Mouse (Mus musculus) gastrocnemius, postnatal 25 days (tissue): ENCODE data around the gene Slc35d3. TPM values are rescaled to one million over a fixed set of nuclear protein-coding genes. Genes with fewer than 3 reads are reported as not detected.

Experiments
- DNase-seq: peaks from one replicate; pipeline ENCODE4 v3.0.0; 2022
- total RNA-seq, 2 experiments: library from RNA; stranded (reverse); gene quantifications; 1 replicate in 1 of 2; 2 replicates in 1 of 2; pipeline ENCODE4 v1.2.3; 2021

Gene Slc35d3
- total RNA-seq, 2 experiments from 2014 or later: not detected

DNA sequence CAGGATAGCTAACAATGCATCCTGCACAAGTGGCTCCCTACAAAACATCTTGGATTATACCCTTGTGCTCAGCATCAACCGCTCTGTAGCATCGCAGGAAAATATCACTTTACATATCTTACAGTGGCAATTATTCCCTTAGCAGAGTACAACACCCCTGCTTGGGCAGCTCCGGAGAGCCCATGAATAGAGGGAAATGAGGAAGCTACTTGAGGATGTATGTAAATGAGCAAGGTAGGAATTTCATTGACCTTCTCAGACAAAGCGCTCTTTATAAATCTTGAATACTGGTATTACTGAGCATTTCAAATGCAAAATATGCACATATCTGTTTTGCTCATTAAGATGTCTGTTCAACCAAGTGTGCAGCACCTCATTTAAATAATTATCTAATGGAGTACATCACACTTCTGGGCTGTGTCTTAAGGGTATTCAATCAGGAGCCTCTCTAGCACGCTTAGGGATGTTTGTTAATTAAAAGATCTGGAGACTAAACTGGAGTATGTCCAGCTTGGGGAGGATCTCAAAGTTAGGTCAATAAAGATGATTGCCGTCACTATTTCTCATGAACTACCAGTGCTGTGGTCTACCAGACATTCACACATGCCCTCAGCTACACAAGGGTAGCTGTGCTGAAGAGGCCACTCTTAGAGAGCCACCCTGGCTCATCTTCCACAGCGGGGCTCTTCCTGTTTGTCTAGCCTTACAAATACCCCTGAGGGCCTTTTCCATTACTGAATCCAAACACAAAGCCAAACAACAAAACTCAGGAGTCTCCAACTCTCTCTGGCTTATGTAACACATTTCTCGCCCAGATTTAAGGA is 15.2 kb downstream of the Slc35d3 start:
- DNase-seq: no peak

DNA sequence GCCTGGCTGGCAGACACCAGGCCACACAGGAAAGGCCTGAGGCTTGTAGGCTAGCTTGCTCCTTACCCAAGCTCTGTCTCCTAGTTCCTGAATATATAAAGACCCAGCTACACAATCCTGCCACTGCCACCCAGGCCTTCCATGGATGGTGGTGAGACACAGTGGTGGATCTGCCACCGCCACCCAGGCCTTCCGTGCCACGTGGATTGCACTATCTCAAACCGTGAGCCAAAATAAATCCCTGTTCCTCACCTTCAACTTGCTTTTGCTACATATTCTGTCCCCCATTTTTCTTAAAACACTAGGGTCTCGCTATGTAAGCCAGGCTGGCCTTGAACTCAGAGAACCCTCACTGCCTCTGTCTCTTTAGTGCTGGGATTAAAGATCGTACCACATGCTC is 17.0 kb downstream of the Slc35d3 start:
- DNase-seq: no peak

- no peak for DNase-seq
These were observed 20.0 kb downstream of the Slc35d3 start for GRCm38 (mm10) chr10:19831072-19831849.

- no peak for DNase-seq
These were observed 30.3 kb downstream of the Slc35d3 start for GRCm38 (mm10) chr10:19820986-19821385.

DNA sequence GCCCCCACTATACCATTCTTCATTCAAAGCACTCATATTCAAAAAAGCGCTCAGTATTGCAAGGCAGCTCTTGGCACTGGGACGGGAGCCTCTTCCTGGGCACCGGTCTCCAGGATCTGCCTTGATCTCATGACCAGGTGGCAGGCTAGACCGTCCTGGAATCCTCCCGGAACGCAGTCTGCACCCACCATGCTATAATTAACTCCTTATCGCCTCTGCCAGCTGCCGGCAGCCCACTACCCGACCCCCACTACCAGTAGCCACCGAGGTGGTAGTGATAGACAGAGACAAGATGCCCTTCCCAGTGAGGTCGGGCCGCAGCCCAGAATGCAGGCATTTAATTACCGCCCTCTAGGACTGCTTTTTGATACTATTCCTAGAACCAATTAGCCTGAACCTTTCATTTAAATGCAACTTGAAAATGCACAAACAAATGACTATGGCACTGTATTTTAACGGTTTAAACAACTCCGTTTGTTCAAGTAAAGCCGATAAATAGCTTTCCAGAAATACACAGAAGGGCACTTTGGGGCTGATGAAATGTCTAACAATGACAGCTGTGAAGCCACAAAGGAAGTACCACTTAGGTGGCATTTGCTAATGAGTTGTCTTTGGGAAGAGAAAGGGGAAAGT is 32.4 kb downstream of the Slc35d3 start:
- no peak for DNase-seq

GRCm38 (mm10) chr10:19815371-19815770 is 35.9 kb downstream of the Slc35d3 start:
- DNase-seq: no peak

DNA sequence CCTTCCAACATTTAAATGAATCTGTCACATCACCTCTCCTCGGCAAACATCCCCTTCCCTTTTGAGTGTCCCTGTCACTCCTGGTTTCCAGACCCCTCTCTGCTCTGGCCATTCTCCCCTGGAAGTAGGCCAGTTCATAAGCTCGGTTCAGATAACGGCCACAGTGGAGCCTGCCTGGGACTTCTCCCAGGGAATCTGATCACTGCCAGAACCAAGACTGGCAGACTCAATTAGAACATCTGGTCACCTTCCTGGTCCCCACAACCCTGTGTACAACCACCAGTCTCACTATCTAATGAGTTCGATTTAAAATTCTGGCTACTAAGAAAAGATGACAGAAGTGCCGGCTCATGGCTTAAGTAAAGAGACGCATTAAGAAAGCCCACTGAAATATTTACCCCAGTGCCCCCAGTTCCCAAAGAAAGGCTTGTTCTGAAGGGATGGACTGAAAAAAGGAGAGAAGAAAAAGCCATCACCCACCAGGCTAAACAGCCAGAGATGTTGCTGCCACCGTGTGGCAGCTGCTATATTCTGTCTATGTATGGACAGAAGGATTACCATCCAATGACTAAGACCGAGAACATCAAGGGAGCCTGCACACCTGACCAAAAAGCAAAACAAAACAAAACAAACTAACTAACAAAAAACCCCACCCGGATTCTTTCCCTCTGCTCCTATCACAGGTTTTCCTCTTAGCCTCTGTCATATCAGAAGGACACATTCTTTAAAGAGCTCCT is 39.7 kb downstream of the Slc35d3 start:
- DNase-seq: no peak

DNA sequence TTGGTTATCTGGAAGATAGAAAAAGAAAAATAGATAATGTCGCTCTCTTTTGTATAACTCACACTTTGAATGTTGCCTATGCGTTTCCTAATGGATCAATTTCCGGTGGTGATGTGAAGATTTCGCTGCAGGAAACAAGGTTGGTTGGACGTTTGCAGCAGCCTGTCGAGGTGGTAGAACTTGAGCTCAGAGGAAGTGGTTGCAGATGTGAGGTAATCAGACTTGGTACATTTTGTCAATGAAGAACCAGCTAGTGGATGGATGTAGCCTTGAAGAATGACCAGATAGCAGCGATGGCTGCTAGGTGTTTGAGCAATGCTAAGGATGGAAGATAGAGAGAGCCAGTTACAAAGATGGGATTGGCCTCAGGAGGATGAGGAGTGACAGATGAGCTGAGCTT is 46.5 kb downstream of the Slc35d3 start:
- no peak for DNase-seq

DNA sequence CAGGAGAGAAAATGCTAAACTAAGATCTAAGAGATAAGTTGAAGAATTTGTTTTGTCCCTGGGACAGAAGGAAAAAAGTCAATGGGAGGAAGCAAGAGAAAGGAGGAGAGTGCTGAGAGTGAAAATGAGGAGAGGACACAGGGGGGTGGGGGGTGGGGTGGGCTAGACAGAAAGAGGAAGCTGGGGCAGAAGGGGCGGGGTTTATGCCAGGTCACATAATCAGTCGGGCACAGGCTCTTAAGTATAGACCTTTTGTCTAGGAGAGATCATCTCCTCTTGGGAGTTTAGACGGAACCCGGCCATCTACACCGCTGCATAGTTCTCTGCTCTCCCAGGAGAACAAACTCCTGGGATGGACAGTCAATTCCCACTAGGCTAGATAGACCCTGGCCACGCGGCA is 48.3 kb downstream of the Slc35d3 start:
- no peak for DNase-seq

Other genes starting within 250 kb of the Slc35d3 start
- not detected for gene Il22ra2, start 229.5 kb downstream of the Slc35d3 start, total RNA-seq
- not detected for gene Il20ra, start 138.9 kb downstream of the Slc35d3 start, total RNA-seq
- gene Pex7, start 56.2 kb upstream of the Slc35d3 start, total RNA-seq: 10 to 100 TPM; 14.6 to 15.6 TPM
- 10 to 100 TPM in 1 of 2 experiments, 1 to 10 TPM in 1; 7.9 to 10.7 TPM for gene Map3k5, start 83.0 kb upstream of the Slc35d3 start, total RNA-seq